In genomic region chr5:66050841-66051240, GRCm38 (mm10) we compare ENCODE assay signal across 25 mouse cellular contexts. TPM values are rescaled to one million over a fixed set of nuclear protein-coding genes. Genes with fewer than 3 reads are reported as not detected.
DNase-seq lines count a peak whose midpoint lies in the region; ATAC-seq and TF ChIP-seq lines count a peak whose summit lies in the region.
"Had no signal": no experiment of that assay in that cellular context is flagged by ENCODE, and none has a peak within 500 bp of the region (broad histone marks: within the 10 kb centered on the region; RNA-seq: fewer than 3 reads in every experiment).

No protein-coding gene starts in this region.

- peaks cover 1% of the 10 kb centered on the region; the same call in 1 of the 2 replicates for H3K36me3 ChIP-seq in kidney, adult 2 months (ENCODE audit: control insufficient read depth, insufficient read depth, low read length)
- H3K36me3 ChIP-seq in kidney, embryonic 14.5 days (ENCODE audit: control insufficient read depth, insufficient read depth, low read length), result no peaks in the 10 kb centered on the region
- no peaks in the 10 kb centered on the region for H3K36me3 ChIP-seq in stomach, embryonic 16.5 days (ENCODE audit: control insufficient read depth, insufficient read depth, low read length)
- H3K36me3 ChIP-seq in stomach, postnatal 0 days (ENCODE audit: control insufficient read depth, insufficient read depth, low read length), result no peaks in the 10 kb centered on the region
- H3K36me3 ChIP-seq in midbrain, postnatal 0 days (ENCODE audit: insufficient read depth, low read length), result no peaks in the 10 kb centered on the region
- no peaks in the 10 kb centered on the region for H3K36me3 ChIP-seq in forebrain, postnatal 0 days (ENCODE audit: insufficient read depth)
- H3K36me3 ChIP-seq: forebrain, embryonic 10.5 days; hindbrain, embryonic 13.5 days; limb, embryonic 15.5 days; neural tube, embryonic 15.5 days had no signal

- TF ChIP-seq EP300 in stomach, postnatal 0 days (optimal IDR thresholded peaks at IDR 0.05), result no peak

- ATAC-seq in kidney, embryonic 14.5 days (ENCODE audit: low FRiP score, low TSS enrichment), result no peak
- no peak for ATAC-seq in stomach, embryonic 16.5 days (ENCODE audit: insufficient read depth, low FRiP score)
- ATAC-seq in stomach, postnatal 0 days (ENCODE audit: low FRiP score, low TSS enrichment), result no peak
- no peak for ATAC-seq in midbrain, postnatal 0 days (ENCODE audit: low FRiP score)
- no peak for ATAC-seq in forebrain, postnatal 0 days

- no peak for TF ChIP-seq POLR2A in kidney, adult 2 months (IDR thresholded peaks at IDR 0.05; ENCODE audit: low read depth, low read length)

- 37% methylated on average over 5 of the region's 5 CpGs for WGBS in kidney, adult 2 months
- WGBS in kidney, embryonic 14.5 days, result 80% methylated on average over 5 of the region's 5 CpGs
- 61% methylated on average over 5 of the region's 5 CpGs for WGBS in stomach, embryonic 16.5 days
- 58% methylated on average over 5 of the region's 5 CpGs for WGBS in stomach, postnatal 0 days
- WGBS in midbrain, postnatal 0 days, result 80% methylated on average over 5 of the region's 5 CpGs
- 32% methylated on average over 5 of the region's 5 CpGs for WGBS in forebrain, postnatal 0 days

- no peaks in the 10 kb centered on the region for H3K27me3 ChIP-seq in kidney, adult 2 months (replicated peaks; ENCODE audit: control insufficient read depth, insufficient read depth, low read length)
- H3K27me3 ChIP-seq in kidney, embryonic 14.5 days (ENCODE audit: control insufficient read depth, insufficient read depth, low read length), result no peaks in the 10 kb centered on the region
- H3K27me3 ChIP-seq in stomach, embryonic 16.5 days (ENCODE audit: control insufficient read depth, insufficient read depth, low read length), result no peaks in the 10 kb centered on the region
- no peaks in the 10 kb centered on the region for H3K27me3 ChIP-seq in stomach, postnatal 0 days (ENCODE audit: control insufficient read depth, insufficient read depth, low read length)
- no peaks in the 10 kb centered on the region for H3K27me3 ChIP-seq in midbrain, postnatal 0 days (ENCODE audit: insufficient read depth, low read length)
- H3K27me3 ChIP-seq in forebrain, postnatal 0 days (ENCODE audit: insufficient read depth, low read length), result no peaks in the 10 kb centered on the region
- H3K27me3 ChIP-seq: hindbrain, embryonic 13.5 days; limb, embryonic 15.5 days; neural tube, embryonic 15.5 days had no signal

- peak overlapping the region; percentile 67 for H3K27ac ChIP-seq in kidney, adult 2 months (ENCODE audit: insufficient read depth, low read depth, low read length)
- H3K27ac ChIP-seq in kidney, embryonic 14.5 days (ENCODE audit: low read depth, low read length), result no peak overlapping the region; the same call in 1 of the 2 replicates
- H3K27ac ChIP-seq in stomach, embryonic 16.5 days (ENCODE audit: low read length), result no peak overlapping the region
- no peak overlapping the region for H3K27ac ChIP-seq in stomach, postnatal 0 days (replicated peaks)
- no peak overlapping the region for H3K27ac ChIP-seq in midbrain, postnatal 0 days (ENCODE audit: low read depth, low read length)
- H3K27ac ChIP-seq in forebrain, postnatal 0 days (ENCODE audit: low read depth, low read length), result no peak overlapping the region
- H3K27ac ChIP-seq: forebrain, embryonic 10.5 days; heart, adult 2 months; hindbrain, embryonic 13.5 days; limb, embryonic 15.5 days; neural tube, embryonic 15.5 days had no signal

- TF ChIP-seq CTCF in kidney, adult 2 months (conservative IDR thresholded peaks at IDR 0.05; ENCODE audit: insufficient read depth, insufficient read length, low read depth, low read length), result no peak
- TF ChIP-seq CTCF in stomach, postnatal 0 days (IDR thresholded peaks at IDR 0.05; ENCODE audit: low read depth), result no peak
- TF ChIP-seq CTCF in midbrain, postnatal 0 days (IDR thresholded peaks at IDR 0.05), result no peak
- TF ChIP-seq CTCF in forebrain, postnatal 0 days (IDR thresholded peaks at IDR 0.05; ENCODE audit: low read depth), result no peak

- no peak overlapping the region for H3K4me3 ChIP-seq in kidney, adult 2 months (ENCODE audit: insufficient read depth, low read depth, low read length)
- H3K4me3 ChIP-seq in kidney, embryonic 14.5 days (ENCODE audit: low read length), result no peak overlapping the region
- no peak overlapping the region for H3K4me3 ChIP-seq in stomach, embryonic 16.5 days (replicated peaks; ENCODE audit: low read length)
- H3K4me3 ChIP-seq in stomach, postnatal 0 days (ENCODE audit: low read depth, low read length), result no peak overlapping the region
- H3K4me3 ChIP-seq in midbrain, postnatal 0 days (ENCODE audit: low read depth, low read length), result no peak overlapping the region
- H3K4me3 ChIP-seq in forebrain, postnatal 0 days (ENCODE audit: low read depth, low read length), result no peak overlapping the region
- H3K4me3 ChIP-seq: forebrain, embryonic 10.5 days; heart, adult 2 months; hindbrain, embryonic 13.5 days; limb, embryonic 15.5 days; neural tube, embryonic 15.5 days had no signal

- no peak overlapping the region for H3K4me2 ChIP-seq in kidney, embryonic 14.5 days (replicated peaks; ENCODE audit: low read depth, low read length)
- 0 out of 2 replicates have a peak overlapping the region, but pooled peaks have one; percentile 15 for H3K4me2 ChIP-seq in stomach, embryonic 16.5 days (ENCODE audit: low read depth, low read length)
- H3K4me2 ChIP-seq in stomach, postnatal 0 days (replicated peaks; ENCODE audit: low read depth), result no peak overlapping the region
- no peak overlapping the region for H3K4me2 ChIP-seq in midbrain, postnatal 0 days (ENCODE audit: low read depth, low read length, poor library complexity, severe bottlenecking)
- no peak overlapping the region for H3K4me2 ChIP-seq in forebrain, postnatal 0 days (ENCODE audit: low read depth)
- H3K4me2 ChIP-seq: hindbrain, embryonic 13.5 days; limb, embryonic 15.5 days; midbrain, embryonic 11.5 days; neural tube, embryonic 15.5 days had no signal

- H3K9ac ChIP-seq in kidney, embryonic 14.5 days (ENCODE audit: low read depth, low read length), result no peak overlapping the region
- H3K9ac ChIP-seq in stomach, embryonic 16.5 days (ENCODE audit: low read length), result no peak overlapping the region
- no peak overlapping the region for H3K9ac ChIP-seq in stomach, postnatal 0 days (ENCODE audit: low read length)
- no peak overlapping the region for H3K9ac ChIP-seq in midbrain, postnatal 0 days (replicated peaks; ENCODE audit: low read length, poor library complexity, severe bottlenecking)
- no peak overlapping the region for H3K9ac ChIP-seq in forebrain, postnatal 0 days
- H3K9ac ChIP-seq: hindbrain, embryonic 13.5 days; limb, embryonic 15.5 days; neural tube, embryonic 15.5 days had no signal

- peak; percentile 25 to 82 for DNase-seq in adrenal gland, adult (ENCODE audit: inconsistent age in 2 of 2, low spot score in 1 of 2)
- no peak for DNase-seq in adrenal gland, postnatal 4 days (ENCODE audit: low spot score in 2 of 2)
- DNase-seq in kidney, adult 2 months, result peak; percentile 67
- DNase-seq in stomach, postnatal 0 days (ENCODE audit: low spot score), result no peak
- no peak for DNase-seq in midbrain, postnatal 0 days (ENCODE audit: low spot score)
- no peak for DNase-seq in forebrain, postnatal 0 days
- DNase-seq: cerebellum, adult 11 months; gastrocnemius, postnatal 36 days; heart, adult 2 months; heart, postnatal 36 days; left cerebral cortex, postnatal 4 days; lung, postnatal 10 days; right cerebral cortex, adult 18-20 months; right cerebral cortex, postnatal 4 days had no signal

- H3K9me3 ChIP-seq in kidney, embryonic 14.5 days (ENCODE audit: control insufficient read depth, low read length), result no peaks in the 10 kb centered on the region
- no peaks in the 10 kb centered on the region for H3K9me3 ChIP-seq in stomach, embryonic 16.5 days (replicated peaks; ENCODE audit: control insufficient read depth, low read length)
- no peaks in the 10 kb centered on the region for H3K9me3 ChIP-seq in stomach, postnatal 0 days (ENCODE audit: control insufficient read depth, low read length)
- H3K9me3 ChIP-seq in midbrain, postnatal 0 days (ENCODE audit: low read length), result no peaks in the 10 kb centered on the region
- no peaks in the 10 kb centered on the region for H3K9me3 ChIP-seq in forebrain, postnatal 0 days (ENCODE audit: low read length)
- H3K9me3 ChIP-seq: forebrain, embryonic 10.5 days; hindbrain, embryonic 13.5 days; limb, embryonic 15.5 days; neural tube, embryonic 15.5 days had no signal

- H3K4me1 ChIP-seq in kidney, adult 2 months (ENCODE audit: control insufficient read depth, insufficient read depth, low read length), result peaks cover 28% of the 10 kb centered on the region; the same call in 1 of the 2 replicates
- H3K4me1 ChIP-seq in kidney, embryonic 14.5 days (ENCODE audit: control insufficient read depth, insufficient read depth, low read length), result peaks cover 7% of the 10 kb centered on the region; the same call in 1 of the 2 replicates
- H3K4me1 ChIP-seq in stomach, embryonic 16.5 days (ENCODE audit: control insufficient read depth, insufficient read depth, low read length), result peaks cover 5% of the 10 kb centered on the region; the same call in 1 of the 2 replicates
- H3K4me1 ChIP-seq in stomach, postnatal 0 days (replicated peaks; ENCODE audit: control insufficient read depth, insufficient read depth), result 0 out of 2 replicates have a peak, but pooled peaks cover 2% of the 10 kb centered on the region
- no peaks in the 10 kb centered on the region for H3K4me1 ChIP-seq in midbrain, postnatal 0 days (ENCODE audit: insufficient read depth, low read length)
- no peaks in the 10 kb centered on the region for H3K4me1 ChIP-seq in forebrain, postnatal 0 days (ENCODE audit: insufficient read depth)
- H3K4me1 ChIP-seq: hindbrain, embryonic 13.5 days; limb, embryonic 15.5 days had no signal

RNA-seq across cellular contexts. Expression of gene 9130230L23Rik, which starts 46.8 kb away (rescaled TPM):
- total RNA-seq in adrenal gland, postnatal 4 days (2021), result under 1 TPM; 0.39 to 0.40 TPM
- polyA plus RNA-seq in kidney, adult 2 months (2012; rRNA removed), result 0.22 and 0.26 TPM in 2 replicates
- polyA plus RNA-seq in kidney, embryonic 14.5 days (2014; fragmentation: Nextera tagmentation; extraction: Ambion mirVana), result 0.38 and 0.40 TPM in 2 replicates
- polyA plus RNA-seq in stomach, embryonic 16.5 days (2015; fragmentation: Nextera tagmentation; extraction: Ambion mirVana), result 1.9 and 2.6 TPM in 2 replicates
- 4.7 and 4.8 TPM in 2 replicates for polyA plus RNA-seq in stomach, postnatal 0 days (2015; fragmentation: Nextera tagmentation; extraction: Ambion mirVana)
- not detected in 2 replicates for total RNA-seq in midbrain, postnatal 0 days (2014; rRNA removed)
- polyA plus RNA-seq in midbrain, postnatal 0 days (2015; fragmentation: Nextera tagmentation; extraction: Ambion mirVana), result not detected in 2 replicates
- total RNA-seq in forebrain, postnatal 0 days (2014; rRNA removed), result not detected in 2 replicates
- polyA plus RNA-seq in forebrain, postnatal 0 days (2015; fragmentation: Nextera tagmentation; extraction: Ambion mirVana), result not detected in 2 replicates
- total RNA-seq: gastrocnemius, adult 18-20 months; gastrocnemius, postnatal 36 days; heart, adult 2 months; heart, postnatal 36 days; layer of hippocampus, postnatal 10 days; left cerebral cortex, adult 8-10 months; left cerebral cortex, postnatal 4 days had no signal
- polyA plus RNA-seq: embryonic facial prominence, embryonic 11.5 days; forebrain, embryonic 10.5 days; midbrain, embryonic 11.5 days; neural tube, embryonic 15.5 days had no signal

Comparison
In these comparisons a context has a peak if more than half of its experiments do, and no peak if none do; other contexts are left out.
1. DNase-seq: peak in adrenal gland, adult (2 of 2) and kidney, adult 2 months (single experiment); none in adrenal gland, postnatal 4 days (0 of 2), stomach, postnatal 0 days (single experiment), midbrain, postnatal 0 days (single experiment) and forebrain, postnatal 0 days (single experiment).